Mouse (Mus musculus): ENCODE results near the gene Kcnip3. TPM values are rescaled to one million over a fixed set of nuclear protein-coding genes. Genes with fewer than 3 reads are reported as not detected.
A peak's percentile ranks its signal among the peaks of the same experiment; 100 is the strongest.

Gene Kcnip3
- polyA plus RNA-seq, 1 experiment from 2014 or later: 1.8 TPM

- WGBS: 69% methylated on average over 10 of the region's 10 CpGs
- H3K36me3 ChIP-seq (ENCODE audit: control insufficient read depth, insufficient read depth): no peaks in the 10 kb centered on the region
- no peak overlapping the region for H3K4me2 ChIP-seq (replicated peaks; ENCODE audit: low read depth)
- TF ChIP-seq CTCF (IDR thresholded peaks at IDR 0.05; ENCODE audit: low read depth): no peak
- H3K9ac ChIP-seq (ENCODE audit: low read depth, low read length): no peak overlapping the region
- H3K9me3 ChIP-seq (ENCODE audit: control insufficient read depth): no peaks in the 10 kb centered on the region
- ATAC-seq: no peak
- H3K27me3 ChIP-seq (replicated peaks; ENCODE audit: control insufficient read depth, insufficient read depth, low read length): peaks cover 55% of the 10 kb centered on the region
- no peak overlapping the region for H3K27ac ChIP-seq (ENCODE audit: low read depth, low read length)
- H3K4me3 ChIP-seq (ENCODE audit: low read depth, low read length): no peak overlapping the region
- H3K4me1 ChIP-seq (replicated peaks; ENCODE audit: control insufficient read depth, insufficient read depth, low read length): no peaks in the 10 kb centered on the region
Measured at GRCm38 (mm10) chr2:127479763-127480162, 42.1 kb downstream of the Kcnip3 start.

- no peak for TF ChIP-seq CTCF (IDR thresholded peaks at IDR 0.05; ENCODE audit: low read depth)
- no peaks in the 10 kb centered on the region for H3K9me3 ChIP-seq (ENCODE audit: control insufficient read depth)
- WGBS: 63% methylated on average over 4 of the region's 4 CpGs
- no peaks in the 10 kb centered on the region for H3K36me3 ChIP-seq (ENCODE audit: control insufficient read depth, insufficient read depth)
- H3K4me3 ChIP-seq (ENCODE audit: low read depth, low read length): no peak overlapping the region
- H3K4me2 ChIP-seq (replicated peaks; ENCODE audit: low read depth): no peak overlapping the region
- H3K9ac ChIP-seq (ENCODE audit: low read depth, low read length): no peak overlapping the region
- no peak for ATAC-seq
- no peaks in the 10 kb centered on the region for H3K4me1 ChIP-seq (replicated peaks; ENCODE audit: control insufficient read depth, insufficient read depth, low read length)
- H3K27ac ChIP-seq (ENCODE audit: low read depth, low read length): no peak overlapping the region
- H3K27me3 ChIP-seq (replicated peaks; ENCODE audit: control insufficient read depth, insufficient read depth, low read length): peaks cover 49% of the 10 kb centered on the region
Measured at GRCm38 (mm10) chr2:127479210-127479609, 42.7 kb downstream of the Kcnip3 start.

- H3K36me3 ChIP-seq (ENCODE audit: control insufficient read depth, insufficient read depth): no peaks in the 10 kb centered on the region
- no peak overlapping the region for H3K27ac ChIP-seq (ENCODE audit: low read depth, low read length)
- no peak overlapping the region for H3K4me2 ChIP-seq (replicated peaks; ENCODE audit: low read depth)
- no peak for TF ChIP-seq CTCF (IDR thresholded peaks at IDR 0.05; ENCODE audit: low read depth)
- no peak overlapping the region for H3K9ac ChIP-seq (ENCODE audit: low read depth, low read length)
- H3K4me3 ChIP-seq (ENCODE audit: low read depth, low read length): no peak overlapping the region
- no peaks in the 10 kb centered on the region for H3K27me3 ChIP-seq (replicated peaks; ENCODE audit: control insufficient read depth, insufficient read depth, low read length)
- no peak for ATAC-seq
- 75% methylated on average over 3 of the region's 3 CpGs for WGBS
- H3K4me1 ChIP-seq (replicated peaks; ENCODE audit: control insufficient read depth, insufficient read depth, low read length): no peaks in the 10 kb centered on the region
- no peaks in the 10 kb centered on the region for H3K9me3 ChIP-seq (ENCODE audit: control insufficient read depth)
Measured at GRCm38 (mm10) chr2:127472279-127472678, 49.6 kb downstream of the Kcnip3 start.

- Histone ChIP-seq H3K27ac (ENCODE audit: low read depth, low read length) (no peak overlapping the region), H3K4me3 (ENCODE audit: low read depth, low read length) (no peak overlapping the region), H3K4me1 (replicated peaks; ENCODE audit: control insufficient read depth, insufficient read depth, low read length) (no peaks in the 10 kb centered on the region), H3K9ac (ENCODE audit: low read depth, low read length) (no peak overlapping the region), H3K27me3 (replicated peaks; ENCODE audit: control insufficient read depth, insufficient read depth, low read length) (no peaks in the 10 kb centered on the region), H3K4me2 (replicated peaks; ENCODE audit: low read depth) (no peak overlapping the region), H3K9me3 (ENCODE audit: control insufficient read depth) (no peaks in the 10 kb centered on the region), H3K36me3 (ENCODE audit: control insufficient read depth, insufficient read depth) (no peaks in the 10 kb centered on the region)
- WGBS: 77% methylated on average over 8 of the region's 8 CpGs
- ATAC-seq: no peak
- TF ChIP-seq CTCF (IDR thresholded peaks at IDR 0.05; ENCODE audit: low read depth): no peak
Measured at GRCm38 (mm10) chr2:127471281-127471680, 50.6 kb downstream of the Kcnip3 start.

- H3K27me3 ChIP-seq (replicated peaks; ENCODE audit: control insufficient read depth, insufficient read depth, low read length): no peaks in the 10 kb centered on the region
- ATAC-seq: no peak
Measured at GRCm38 (mm10) chr2:127470661-127471060, 51.2 kb downstream of the Kcnip3 start.

GRCm38 (mm10) chr2:127470183-127470582 is 51.7 kb downstream of the Kcnip3 start:
- H3K27ac ChIP-seq (ENCODE audit: low read depth, low read length): no peak overlapping the region
- H3K4me1 ChIP-seq (replicated peaks; ENCODE audit: control insufficient read depth, insufficient read depth, low read length): no peaks in the 10 kb centered on the region
- 77% methylated on average over 5 of the region's 5 CpGs for WGBS
- no peak overlapping the region for H3K9ac ChIP-seq (ENCODE audit: low read depth, low read length)
- H3K4me3 ChIP-seq (ENCODE audit: low read depth, low read length): no peak overlapping the region
- no peaks in the 10 kb centered on the region for H3K27me3 ChIP-seq (replicated peaks; ENCODE audit: control insufficient read depth, insufficient read depth, low read length)
- no peak overlapping the region for H3K4me2 ChIP-seq (replicated peaks; ENCODE audit: low read depth)
- no peaks in the 10 kb centered on the region for H3K9me3 ChIP-seq (ENCODE audit: control insufficient read depth)
- no peak for TF ChIP-seq CTCF (IDR thresholded peaks at IDR 0.05; ENCODE audit: low read depth)
- H3K36me3 ChIP-seq (ENCODE audit: control insufficient read depth, insufficient read depth): no peaks in the 10 kb centered on the region
- ATAC-seq: no peak

More at GRCm38 (mm10) chr2:127470661-127471060, 51.2 kb downstream of the Kcnip3 start:
- 74% methylated on average over 10 of the region's 10 CpGs for WGBS
- Histone ChIP-seq H3K4me2 (replicated peaks; ENCODE audit: low read depth) (no peak overlapping the region), H3K9me3 (ENCODE audit: control insufficient read depth) (no peaks in the 10 kb centered on the region), H3K36me3 (ENCODE audit: control insufficient read depth, insufficient read depth) (no peaks in the 10 kb centered on the region), H3K4me3 (ENCODE audit: low read depth, low read length) (no peak overlapping the region), H3K9ac (ENCODE audit: low read depth, low read length) (no peak overlapping the region), H3K27ac (ENCODE audit: low read depth, low read length) (no peak overlapping the region), H3K4me1 (replicated peaks; ENCODE audit: control insufficient read depth, insufficient read depth, low read length) (no peaks in the 10 kb centered on the region)
- TF ChIP-seq CTCF (IDR thresholded peaks at IDR 0.05; ENCODE audit: low read depth): no peak

- no peak for ATAC-seq
- no peak overlapping the region for H3K27ac ChIP-seq (ENCODE audit: low read depth, low read length)
- H3K4me1 ChIP-seq (replicated peaks; ENCODE audit: control insufficient read depth, insufficient read depth, low read length): no peaks in the 10 kb centered on the region
- H3K36me3 ChIP-seq (ENCODE audit: control insufficient read depth, insufficient read depth): no peaks in the 10 kb centered on the region
- H3K4me2 ChIP-seq (replicated peaks; ENCODE audit: low read depth): no peak overlapping the region
- H3K27me3 ChIP-seq (replicated peaks; ENCODE audit: control insufficient read depth, insufficient read depth, low read length): no peaks in the 10 kb centered on the region
- H3K9me3 ChIP-seq (ENCODE audit: control insufficient read depth): no peaks in the 10 kb centered on the region
- WGBS: 7% methylated on average over 8 of the region's 8 CpGs
- no peak overlapping the region for H3K4me3 ChIP-seq (ENCODE audit: low read depth, low read length)
- peak; percentile 94 for TF ChIP-seq CTCF (IDR thresholded peaks at IDR 0.05; ENCODE audit: low read depth)
- H3K9ac ChIP-seq (ENCODE audit: low read depth, low read length): no peak overlapping the region
Measured at GRCm38 (mm10) chr2:127462314-127462713, 59.6 kb downstream of the Kcnip3 start.
